Mouse (Mus musculus): ENCODE measurements around the gene Tent5a. TPM values are rescaled to one million over a fixed set of nuclear protein-coding genes. Genes with fewer than 3 reads are reported as not detected.

The Tent5a gene
- 1.4 TPM for polyA plus RNA-seq (2014; fragmentation: Illumina TruSeq; extraction: RNeasy Lipid Tissue Mini Kit (QIAGEN cat#74804); ENCODE audit: low read depth, low replicate concordance)

DNA sequence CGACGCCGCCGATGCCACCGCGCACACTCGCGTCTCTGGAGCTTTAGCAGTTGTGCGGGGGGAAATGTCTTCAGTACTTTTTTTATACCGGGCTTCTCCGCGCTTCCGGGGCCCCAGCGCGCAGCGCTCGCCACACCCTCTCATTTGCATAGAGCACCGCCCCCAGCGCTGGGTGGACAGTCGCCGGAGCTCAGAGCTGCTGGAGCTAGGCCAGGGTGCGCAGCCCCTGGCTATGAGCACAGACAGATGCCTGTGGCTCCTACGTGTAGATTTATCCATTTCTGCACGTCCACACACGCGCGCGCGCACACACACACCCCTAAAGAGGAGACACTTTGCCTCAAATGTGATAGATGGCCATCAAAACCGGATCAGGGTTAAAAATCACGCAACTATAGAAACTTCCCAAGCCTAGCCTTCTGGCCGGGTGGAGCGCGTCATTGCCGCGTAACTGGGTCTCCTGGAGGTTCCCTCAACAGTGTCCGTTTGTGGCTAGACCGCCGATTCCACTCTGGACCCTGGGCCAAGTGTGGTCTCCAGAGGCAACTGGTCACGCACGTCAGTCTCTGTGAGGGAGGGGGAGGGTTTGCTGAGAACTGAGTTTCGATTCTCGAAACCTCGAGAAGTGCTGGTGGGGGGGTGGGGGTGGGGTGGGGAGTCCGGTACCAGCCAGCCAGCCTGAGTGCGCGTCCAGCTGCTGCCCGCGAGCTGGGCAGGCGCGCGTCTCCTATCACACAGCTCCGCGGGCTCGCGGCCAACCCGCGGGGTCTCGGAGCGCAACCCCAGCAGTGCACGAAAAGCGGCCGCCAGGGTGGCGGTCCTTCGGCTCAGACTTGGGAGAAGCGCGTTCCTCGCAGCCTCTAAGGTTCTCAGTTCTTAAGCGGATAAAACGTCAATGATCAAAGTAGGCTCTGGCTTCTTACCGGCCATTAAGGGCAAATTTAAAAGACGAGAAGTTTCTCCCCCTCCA, at the start of gene Tent5a:
TSS of gene Tent5a (minus strand) at position 107 of the 970 bp plus-strand sequence.

DNA sequence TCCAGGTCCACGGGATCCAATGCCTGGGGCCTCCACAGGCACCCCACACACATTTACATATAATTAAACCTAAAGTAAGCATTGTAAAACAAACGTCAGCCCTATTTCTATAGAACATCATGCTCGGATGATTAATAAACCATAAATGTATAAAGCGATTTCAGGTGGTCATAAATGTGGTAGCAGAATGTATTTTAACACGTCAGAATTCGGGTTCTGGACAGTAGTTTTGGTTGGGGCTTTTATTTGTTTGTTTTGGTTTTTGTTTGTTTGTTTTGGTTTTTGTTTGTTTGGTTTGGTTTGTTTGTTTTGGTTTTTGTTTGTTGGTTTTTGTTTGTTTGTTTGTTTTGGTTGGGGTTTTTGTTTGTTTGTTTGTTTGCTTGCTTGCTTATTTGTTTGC, 14.7 kb downstream of the Tent5a start, which contains the start of gene Gm11114:
TSS of gene Gm11114 (plus strand) at position 301 of the 400 bp plus-strand sequence.

Other genes starting within 250 kb of the Tent5a start
- gene Gm11114, start 14.6 kb downstream of the Tent5a start, polyA plus RNA-seq (2014; fragmentation: Illumina TruSeq; extraction: RNeasy Lipid Tissue Mini Kit (QIAGEN cat#74804); ENCODE audit: low read depth, low replicate concordance): not detected